Mouse (Mus musculus) embryonic fibroblast, embryonic 13.5 days (primary cell): ENCODE measurements around the gene Gpr171. TPM values are rescaled to one million over a fixed set of nuclear protein-coding genes. Genes with fewer than 3 reads are reported as not detected.
"Not testable (repeated sequence)": the region's sequence is repeated elsewhere in the genome, so short reads cannot be mapped to it uniquely, and the experiment has no call there.

Experiments
- H3K27ac ChIP-seq: 2 replicates; pipeline ENCODE4 v1.5.1; 2012; ENCODE audit warnings: low read length, control low read depth, inconsistent platforms; ENCODE audit not compliant: insufficient read depth
- H3K4me1 ChIP-seq: 2 replicates; pipeline ENCODE4 v1.6.1; 2011; ENCODE audit warnings: low read length; ENCODE audit not compliant: control insufficient read depth, insufficient read depth
- H3K4me3 ChIP-seq: 2 replicates; pipeline ENCODE4 v1.5.1; 2011; ENCODE audit warnings: mild to moderate bottlenecking, control low read depth, low read length; ENCODE audit not compliant: insufficient read depth
- CTCF ChIP-seq: IDR thresholded peaks from 2 replicates; pipeline ENCODE4 v1.5.1; 2011; ENCODE audit warnings: mild to moderate bottlenecking, control low read depth, low read length, moderate library complexity, borderline replicate concordance; ENCODE audit not compliant: insufficient read depth
- POLR2A ChIP-seq: IDR thresholded peaks from 2 replicates; pipeline ENCODE4 v1.6.1; 2011; ENCODE audit warnings: low read depth, mild to moderate bottlenecking, control low read depth, low read length, moderate library complexity
- polyA plus RNA-seq: library from polyadenylated mRNA; stranded (reverse); fragments of >200 nt; gene quantifications from 2 replicates; pipeline ENCODE4 v1.2.4, GENCODE M21; 2011; ENCODE audit warnings: low read depth; ENCODE audit not compliant: missing spikeins, insufficient read length

Gene Gpr171
- polyA plus RNA-seq, result not detected in 2 replicates

DNA sequence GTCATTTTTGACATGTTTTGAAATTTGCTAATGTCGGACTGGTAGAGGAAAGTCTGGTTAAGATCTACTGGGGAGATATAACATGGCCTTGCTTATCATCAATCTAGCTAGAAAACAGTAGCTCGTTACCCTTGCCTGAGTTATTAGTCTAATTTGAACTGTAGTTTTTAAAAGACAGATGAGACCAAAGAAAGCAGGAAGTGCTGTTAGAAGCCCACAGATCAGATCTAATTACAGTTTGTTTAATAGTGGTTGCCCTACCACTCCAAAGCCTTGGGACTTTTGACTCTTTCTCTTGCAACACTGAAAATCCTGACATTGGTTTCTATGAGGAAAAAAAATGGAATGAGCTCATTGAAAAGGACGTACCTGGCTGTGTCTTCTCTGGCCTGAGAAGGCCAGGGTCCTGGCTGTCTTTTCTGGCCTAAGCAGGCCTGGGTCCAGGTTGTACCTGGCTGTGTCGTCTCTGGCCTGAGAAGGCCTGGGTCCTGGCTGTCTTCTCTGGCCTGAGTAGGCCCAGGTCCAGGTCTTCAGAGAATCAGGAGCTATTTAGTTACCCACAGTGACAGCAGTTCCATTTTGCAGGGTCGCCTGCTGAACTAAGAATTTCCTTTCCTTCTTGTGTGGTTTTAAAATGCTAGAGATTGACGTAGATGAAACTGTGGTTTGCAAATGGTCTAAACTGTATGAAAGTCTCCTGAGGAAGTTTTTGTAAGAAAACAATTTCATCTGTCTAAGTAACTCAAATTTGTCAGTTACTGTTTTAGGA lies at the start of gene Gpr171:
TSS of gene Gpr171 (minus strand) at position 604 of the 769 bp plus-strand sequence.
- TF ChIP-seq CTCF (no peak), POLR2A (no peak)
- H3K4me1 ChIP-seq, result no peaks in the 10 kb centered on the region
- H3K4me3 ChIP-seq, result no peak within 1 kb of the TSS
- H3K27ac ChIP-seq, result no peak within 1 kb of the TSS

DNA sequence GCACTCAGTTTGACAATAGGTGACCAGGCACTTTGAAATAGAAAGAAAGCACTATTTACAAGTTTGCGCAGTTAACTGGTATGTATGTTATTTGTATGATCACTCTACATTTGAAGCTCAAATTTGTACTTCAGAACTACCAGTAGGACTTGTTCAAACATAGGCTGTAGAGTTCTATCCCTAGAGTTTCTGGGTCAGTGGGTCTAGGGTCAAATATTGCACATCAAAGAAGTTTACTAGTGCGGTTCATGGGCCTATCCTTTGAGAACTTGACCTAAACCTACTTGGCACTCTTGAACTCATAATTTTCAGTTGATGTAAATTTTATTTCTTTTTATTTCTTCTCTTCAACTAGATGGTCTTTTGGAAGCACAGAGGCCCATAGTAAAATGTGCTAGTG lies 49.0 kb upstream of the Gpr171 start:
- H3K4me3 ChIP-seq, result no peak overlapping the region
- TF ChIP-seq POLR2A (no peak), CTCF (no peak)
- no peaks in the 10 kb centered on the region for H3K4me1 ChIP-seq

DNA sequence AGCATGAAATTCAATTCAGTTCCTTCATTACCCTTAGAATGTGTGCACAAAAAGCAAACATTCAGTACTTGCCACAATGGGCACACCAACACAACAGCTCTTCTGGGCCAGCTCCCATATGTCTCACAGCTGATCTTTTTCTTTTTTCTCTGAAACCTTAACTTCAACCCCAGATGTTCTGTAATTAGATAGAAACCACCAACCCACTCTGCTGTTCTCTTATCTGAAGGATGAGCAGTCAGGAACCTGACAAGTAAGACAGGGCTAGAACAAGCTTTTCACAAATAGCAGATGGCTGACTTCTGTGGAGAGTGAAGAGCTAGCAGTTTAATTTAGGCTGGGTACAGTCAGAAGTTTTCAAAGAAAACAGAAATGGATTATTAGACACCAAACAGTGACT lies 48.0 kb upstream of the Gpr171 start:
- Histone ChIP-seq H3K27ac (no peak overlapping the region), H3K4me3 (no peak overlapping the region), H3K4me1 (no peaks in the 10 kb centered on the region)
- TF ChIP-seq POLR2A (no peak), CTCF (no peak)

More for the DNA sequence above, 49.0 kb upstream of the Gpr171 start:
- no peak overlapping the region for H3K27ac ChIP-seq

DNA sequence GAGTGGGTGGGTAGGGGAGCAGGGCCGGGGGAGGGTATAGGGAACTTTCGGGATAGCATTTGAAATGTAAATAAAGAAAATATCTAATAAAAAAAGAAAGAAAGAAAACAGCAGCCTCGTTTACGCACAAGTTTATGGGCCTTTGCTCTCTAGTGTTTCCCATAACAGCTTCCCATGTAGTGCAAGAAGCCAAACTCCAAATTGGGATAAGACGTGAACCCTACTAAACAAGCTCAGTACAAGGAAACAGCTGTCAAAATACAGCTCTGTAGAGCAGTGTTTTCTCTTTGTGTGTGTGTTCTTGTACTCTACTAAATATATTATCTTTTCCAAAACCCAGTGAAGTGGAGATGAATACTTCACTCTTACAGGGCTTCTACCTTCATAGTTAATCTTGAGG lies 43.6 kb upstream of the Gpr171 start:
- no peak overlapping the region for H3K4me3 ChIP-seq
- TF ChIP-seq CTCF (no peak), POLR2A (no peak)

DNA sequence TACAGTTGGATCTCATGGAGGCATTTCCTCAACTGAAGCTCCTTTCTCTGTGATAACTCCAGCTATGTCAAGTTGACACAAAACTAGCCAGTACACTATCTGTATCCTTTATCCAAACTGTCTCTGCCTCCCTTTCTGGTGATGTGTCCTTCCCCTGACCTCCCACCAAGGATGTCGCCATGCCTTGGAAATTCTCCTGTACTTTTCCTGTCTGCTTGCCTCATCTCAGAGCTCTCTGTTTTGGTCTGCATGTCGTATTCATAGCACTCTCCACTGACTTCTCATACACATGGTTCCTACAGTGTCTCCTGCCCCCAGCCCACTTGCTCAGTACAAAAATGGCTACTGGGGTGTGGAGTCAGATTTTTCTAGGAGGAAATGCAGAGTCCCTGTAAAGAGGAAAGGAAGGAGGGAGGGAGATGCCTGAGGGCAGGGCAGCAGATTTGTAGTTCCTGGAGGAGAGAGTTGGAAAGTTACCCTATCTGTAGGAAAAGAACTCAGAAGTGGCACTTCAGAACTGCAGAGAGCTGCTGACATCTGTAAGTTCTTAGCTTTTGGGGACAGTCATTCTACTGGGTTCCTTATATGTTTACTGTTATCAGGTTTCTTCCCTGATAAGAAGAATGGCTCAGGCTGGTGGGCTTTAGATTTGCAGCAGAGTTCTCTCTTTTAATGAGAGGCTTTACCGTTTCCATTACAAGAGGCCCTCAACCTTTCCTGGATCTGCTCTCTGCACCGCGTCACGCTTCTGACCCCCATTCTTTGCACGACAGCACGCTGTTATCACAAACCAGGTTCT lies 40.1 kb upstream of the Gpr171 start:
- Histone ChIP-seq H3K4me3 (no peak overlapping the region), H3K27ac (no peak overlapping the region), H3K4me1 (peaks cover 4% of the 10 kb centered on the region; the same call in 1 of the 2 replicates)
- TF ChIP-seq POLR2A (no peak), CTCF (no peak)

More for the DNA sequence above, 43.6 kb upstream of the Gpr171 start:
- H3K4me1 ChIP-seq, result peaks cover 4% of the 10 kb centered on the region; the same call in 1 of the 2 replicates
- H3K27ac ChIP-seq, result no peak overlapping the region

DNA sequence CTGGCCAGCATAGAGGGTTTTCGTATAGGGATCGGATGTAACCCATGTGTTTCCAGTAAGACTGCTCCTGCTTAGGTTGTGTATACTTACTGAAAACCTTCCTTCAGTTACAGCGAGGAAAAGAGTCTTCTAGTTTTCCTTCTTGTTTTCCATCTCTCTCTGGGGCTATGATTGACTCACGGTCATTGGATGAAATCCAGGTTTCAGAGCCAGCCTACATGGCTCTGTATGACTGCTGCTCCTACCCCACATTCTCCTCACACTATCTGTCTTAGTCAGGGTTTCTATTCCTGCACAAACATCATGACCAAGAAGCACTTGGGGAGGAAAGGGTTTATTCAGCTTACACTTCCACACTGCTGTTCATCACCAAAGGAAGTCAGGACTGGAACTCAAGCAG lies 39.3 kb upstream of the Gpr171 start:
- not testable (repeated sequence) for H3K4me3 ChIP-seq, H3K4me1 ChIP-seq
- H3K27ac ChIP-seq, result peak overlapping the region; percentile 40; the same call in 1 of the 2 replicates

DNA sequence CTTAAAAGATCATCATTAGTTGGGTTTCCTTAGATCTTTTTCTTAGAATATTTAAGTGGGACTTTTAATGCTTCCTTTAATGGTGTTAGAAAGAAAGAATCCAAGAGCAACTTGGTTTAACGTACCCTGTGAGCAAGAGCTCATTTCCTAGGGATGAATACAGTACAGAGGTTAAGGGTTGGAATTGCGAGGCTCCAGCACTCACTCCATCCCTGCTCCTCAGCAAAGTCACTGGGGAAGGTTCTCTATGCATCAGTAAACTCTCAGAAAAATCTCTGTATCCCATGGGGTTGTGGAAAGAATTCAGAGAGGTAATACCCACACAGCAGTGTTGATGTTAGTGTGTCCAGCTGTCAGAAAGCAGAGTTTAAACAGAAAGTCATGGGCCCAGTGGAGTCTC lies 38.5 kb upstream of the Gpr171 start:
- TF ChIP-seq POLR2A (no peak), CTCF (no peak)
- H3K27ac ChIP-seq, result peak overlapping the region; percentile 40; the same call in 1 of the 2 replicates
- no peak overlapping the region for H3K4me3 ChIP-seq
- H3K4me1 ChIP-seq, result peaks cover 4% of the 10 kb centered on the region; the same call in 1 of the 2 replicates

DNA sequence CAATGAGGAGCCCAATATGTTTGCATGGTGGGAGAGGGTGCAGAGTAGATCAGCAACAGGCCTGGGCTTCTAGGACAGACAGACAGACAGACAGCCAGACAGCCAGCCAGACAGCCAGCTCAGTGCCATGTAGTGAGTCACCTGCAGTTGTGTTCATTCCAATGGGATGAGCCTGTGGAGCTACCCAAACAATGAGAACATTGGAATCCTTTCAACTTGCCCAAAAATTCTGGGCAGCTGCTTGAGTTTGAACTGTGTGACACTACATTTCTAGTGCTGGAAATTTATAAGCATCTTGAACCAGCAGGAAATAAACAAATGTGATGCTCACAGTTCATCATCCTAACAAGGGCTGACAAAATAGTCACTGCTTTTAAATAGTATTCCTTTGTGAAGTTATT lies 38.0 kb upstream of the Gpr171 start:
- no peak for TF ChIP-seq POLR2A
- TF ChIP-seq CTCF, result no peak
- H3K4me1 ChIP-seq, result peaks cover 4% of the 10 kb centered on the region; the same call in 1 of the 2 replicates
- H3K27ac ChIP-seq, result no peak overlapping the region
- H3K4me3 ChIP-seq, result no peak overlapping the region

DNA sequence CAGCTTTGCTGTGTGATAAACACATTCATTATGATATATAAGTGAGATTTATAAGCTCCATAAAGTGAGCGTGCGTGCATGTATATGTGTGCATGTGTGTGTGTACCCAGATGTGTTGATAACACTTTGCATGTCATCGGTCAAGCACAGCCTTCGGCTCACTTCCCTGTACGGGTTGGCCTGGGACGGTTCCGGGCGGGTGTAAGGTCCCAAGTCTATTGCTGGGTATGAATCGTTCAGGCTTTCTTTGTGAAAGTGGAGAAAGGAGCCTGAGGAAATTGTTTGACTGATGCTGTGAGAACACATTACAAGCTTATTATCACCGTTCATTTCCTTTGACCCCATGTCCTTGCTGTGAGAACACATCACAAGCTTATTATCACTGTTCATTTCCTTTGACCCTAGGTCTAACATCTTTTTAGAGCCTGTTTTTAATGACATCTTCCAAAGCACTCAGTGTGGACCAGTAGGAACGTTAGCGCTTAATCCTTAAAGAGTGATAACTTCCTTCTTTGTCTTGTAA lies 37.4 kb upstream of the Gpr171 start:
- no peak overlapping the region for H3K4me3 ChIP-seq
- H3K4me1 ChIP-seq, result peaks cover 4% of the 10 kb centered on the region; the same call in 1 of the 2 replicates
- no peak overlapping the region for H3K27ac ChIP-seq
- TF ChIP-seq CTCF, result no peak
- no peak for TF ChIP-seq POLR2A

DNA sequence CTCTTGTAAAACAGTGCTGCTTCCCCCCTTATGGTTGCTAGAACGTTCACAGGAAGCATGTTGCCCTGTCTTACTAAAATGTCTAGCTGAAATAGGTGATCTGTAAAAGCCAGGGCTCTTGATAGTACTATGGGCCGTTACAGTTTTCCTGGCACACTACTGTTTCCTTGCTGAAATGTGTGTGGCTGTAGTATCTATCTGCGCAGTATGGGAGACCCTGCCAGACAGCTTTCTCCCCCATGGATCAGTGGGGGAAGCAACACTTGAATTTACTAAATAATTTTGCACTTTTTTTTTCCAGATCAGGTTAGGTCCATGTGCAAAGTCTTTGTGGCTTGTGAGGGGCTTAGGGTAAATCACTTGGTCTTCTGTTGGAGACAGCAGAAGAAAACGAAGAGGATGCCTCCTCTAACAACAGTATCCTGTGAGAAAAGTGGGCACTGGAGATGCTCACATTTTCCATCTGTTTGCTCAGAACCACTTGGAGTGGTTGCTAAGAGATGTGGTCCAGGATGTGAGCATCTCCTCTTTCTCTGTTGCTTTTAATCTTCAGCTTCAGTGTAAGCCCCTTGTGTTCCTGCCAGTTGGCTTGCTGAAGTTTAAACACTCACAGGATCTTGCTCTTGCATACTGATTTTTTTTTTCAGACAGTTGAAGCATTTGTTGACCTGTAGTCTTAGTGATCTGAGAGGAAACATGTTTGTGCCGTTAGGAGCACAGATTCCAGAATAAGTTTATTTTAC lies 34.5 kb upstream of the Gpr171 start:
- Histone ChIP-seq H3K4me3 (no peak overlapping the region), H3K27ac (no peak overlapping the region), H3K4me1 (peaks cover 4% of the 10 kb centered on the region; the same call in 1 of the 2 replicates)
- no peak for TF ChIP-seq POLR2A
- no peak for TF ChIP-seq CTCF
